Mouse (Mus musculus) liver, postnatal 0 days (tissue): ENCODE measurements around the gene Il10rb. TPM values are rescaled to one million over a fixed set of nuclear protein-coding genes. Genes with fewer than 3 reads are reported as not detected.

Experiments
- ATAC-seq: fragments of 200-750 bp; cut with Nextera tagmentation; 2 replicates; pipeline ENCODE4 v1.8.0; 2017; ENCODE audit warnings: mild to moderate bottlenecking, moderate library complexity
- DNase-seq: peaks from one replicate; pipeline ENCODE4 v3.0.0-alpha.2; 2016
- H3K27ac ChIP-seq: fragments of 300-500 bp; sonication (generic); 2 replicates; pipeline ENCODE4 v1.5.1; 2014; ENCODE audit warnings: antibody characterized with exemption, moderate library complexity, mild to moderate bottlenecking, low read depth
- H3K27me3 ChIP-seq: fragments of 300-500 bp; sonication (generic); 2 replicates; pipeline ENCODE4 v1.6.1; 2014; ENCODE audit warnings: low read length, control low read depth, mixed read lengths; ENCODE audit not compliant: insufficient read depth
- H3K36me3 ChIP-seq: fragments of 300-500 bp; sonication (generic); replicated peaks from 2 replicates; pipeline ENCODE4 v1.6.1; 2014; ENCODE audit warnings: mild to moderate bottlenecking, control low read depth, low read length, moderate library complexity, mixed read lengths; ENCODE audit not compliant: insufficient read depth
- H3K4me1 ChIP-seq: fragments of 300-500 bp; sonication (generic); 2 replicates; pipeline ENCODE4 v1.6.1; 2014; ENCODE audit warnings: antibody characterized with exemption, mild to moderate bottlenecking, control low read depth; ENCODE audit not compliant: insufficient read depth
- H3K4me2 ChIP-seq: fragments of 300-500 bp; sonication (generic); 2 replicates; pipeline ENCODE4 v1.6.1; 2014; ENCODE audit warnings: low read depth, mild to moderate bottlenecking, low read length, moderate library complexity, mixed read lengths
- H3K4me3 ChIP-seq: fragments of 300-500 bp; sonication (generic); 2 replicates; pipeline ENCODE4 v1.5.1; 2014; ENCODE audit warnings: low read depth, low read length
- H3K9ac ChIP-seq: fragments of 300-500 bp; sonication (generic); replicated peaks from 2 replicates; pipeline ENCODE4 v1.6.1; 2014; ENCODE audit warnings: mild to moderate bottlenecking, moderate library complexity
- H3K9me3 ChIP-seq: fragments of 300-500 bp; sonication (generic); 2 replicates; pipeline ENCODE4 v1.6.1; 2016; ENCODE audit warnings: mild to moderate bottlenecking, control low read depth, low read length, mixed read lengths
- CTCF ChIP-seq: sonication (generic); IDR thresholded peaks from 2 replicates; pipeline ENCODE4 v1.5.1; 2016; ENCODE audit warnings: antibody characterized with exemption, low read depth
- EP300 ChIP-seq: IDR thresholded peaks from 2 replicates; pipeline ENCODE4 v1.6.1; 2016; ENCODE audit warnings: antibody characterized with exemption, low read depth, mild to moderate bottlenecking
- WGBS: fragments of 180-500 bp; shearing (Covaris S2); extraction: QIAGEN DNeasy Blood & Tissue Kit; methylation state at CpG from one replicate; pipeline ENCODE4 v1.1.7; 2014; ENCODE audit not compliant: insufficient replicate concordance; 5-methylcytosine and 5-hydroxymethylcytosine counted together
- polyA plus RNA-seq: library from polyadenylated mRNA; unstranded; fragments of >200 nt; fragmentation: Nextera tagmentation; extraction: Ambion mirVana; gene quantifications from 2 replicates; pipeline ENCODE4 v1.2.1, GENCODE M21; 2015

Gene Il10rb
- polyA plus RNA-seq, 1 experiment from 2014 or later = 26.4 TPM

DNA sequence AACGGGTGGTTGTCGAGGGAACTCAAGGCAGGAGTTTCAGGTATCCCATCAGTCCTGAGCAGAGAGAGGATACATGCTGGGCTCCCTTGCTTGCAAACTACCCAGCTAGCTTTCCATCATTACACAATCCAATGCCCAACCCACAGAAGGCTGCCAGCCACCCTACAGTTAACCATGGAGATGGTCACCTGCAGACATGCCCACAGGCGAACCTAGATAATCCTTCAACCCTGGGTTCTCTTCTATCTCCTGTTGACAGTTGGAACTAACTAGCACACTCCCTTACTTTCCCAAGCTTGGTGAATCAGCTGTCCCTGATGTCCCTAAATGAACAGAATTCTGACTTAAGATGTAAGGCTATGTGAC is 18.9 kb upstream of the Il10rb start:
- H3K9ac ChIP-seq = no peak overlapping the region
- TF ChIP-seq CTCF (no peak), EP300 (no peak)
- H3K27ac ChIP-seq = peak overlapping the region; percentile 87; the same call in 1 of the 2 replicates
- H3K4me1 ChIP-seq = peaks cover 12% of the 10 kb centered on the region
- H3K36me3 ChIP-seq = peaks cover 81% of the 10 kb centered on the region
- H3K9me3 ChIP-seq = peaks cover 5% of the 10 kb centered on the region; the same call in 1 of the 2 replicates
- WGBS = 67% methylated on average over 3 of the region's 3 CpGs
- H3K4me3 ChIP-seq = no peak overlapping the region
- DNase-seq (no peak), ATAC-seq (no peak)
- no peak overlapping the region for H3K4me2 ChIP-seq
- no peaks in the 10 kb centered on the region for H3K27me3 ChIP-seq

- H3K27ac ChIP-seq = no peak overlapping the region
- peaks cover 5% of the 10 kb centered on the region; the same call in 1 of the 2 replicates for H3K9me3 ChIP-seq
- H3K4me3 ChIP-seq = no peak overlapping the region
- WGBS = 89% methylated on average over 4 of the region's 4 CpGs
- peaks cover 86% of the 10 kb centered on the region for H3K36me3 ChIP-seq
- H3K4me2 ChIP-seq = no peak overlapping the region
- TF ChIP-seq CTCF = peak; percentile 74
- no peak for TF ChIP-seq EP300
- peaks cover 12% of the 10 kb centered on the region; the same call in 1 of the 2 replicates for H3K4me1 ChIP-seq
- ATAC-seq (no peak), DNase-seq (no peak)
- H3K9ac ChIP-seq = no peak overlapping the region
- no peaks in the 10 kb centered on the region for H3K27me3 ChIP-seq
These were observed 15.9 kb upstream of the Il10rb start for GRCm38 (mm10) chr16:91390100-91390499.

DNA sequence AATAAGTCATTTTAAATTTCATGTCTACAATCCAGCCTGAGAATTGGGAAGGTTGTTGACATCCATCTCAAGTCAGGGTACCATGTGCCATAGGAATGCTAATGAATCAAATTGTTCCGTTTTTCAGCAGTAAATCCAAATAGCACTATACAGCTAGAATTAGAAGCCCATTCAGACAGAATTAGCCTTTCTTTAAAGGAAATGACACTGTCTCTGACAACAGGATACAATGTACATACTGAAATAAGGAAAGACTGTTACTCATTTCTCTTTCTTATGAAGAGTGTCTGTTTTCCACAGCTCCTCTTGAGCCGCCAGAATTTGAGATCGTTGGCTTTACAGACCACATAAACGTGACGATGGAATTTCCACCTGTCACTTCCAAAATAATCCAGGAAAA is 14.5 kb upstream of the Il10rb start, which contains the start of gene Gm21970:
Gene Gm21970 (plus strand): TSS at position 301 of the 400 bp plus-strand sequence.
- 93% methylated on average over 5 of the region's 5 CpGs for WGBS
- TF ChIP-seq EP300 (no peak), CTCF (no peak)
- ATAC-seq (no peak), DNase-seq (no peak)
- H3K27me3 ChIP-seq = no peaks in the 10 kb centered on the region
- no peak within 1 kb of the TSS for H3K4me3 ChIP-seq
- H3K36me3 ChIP-seq = peaks cover 88% of the 10 kb centered on the region
- no peak within 1 kb of the TSS for H3K9ac ChIP-seq
- H3K4me1 ChIP-seq = peaks cover 13% of the 10 kb centered on the region; the same call in 1 of the 2 replicates
- no peak within 1 kb of the TSS for H3K4me2 ChIP-seq
- H3K9me3 ChIP-seq = peaks cover 5% of the 10 kb centered on the region; the same call in 1 of the 2 replicates
- H3K27ac ChIP-seq = no peak within 1 kb of the TSS

GRCm38 (mm10) chr16:91394826-91395410 is 11.0 kb upstream of the Il10rb start:
- H3K4me2 ChIP-seq = no peak overlapping the region
- 65% methylated on average over 4 of the region's 4 CpGs for WGBS
- no peak for DNase-seq
- no peaks in the 10 kb centered on the region for H3K27me3 ChIP-seq
- H3K9me3 ChIP-seq = 0 out of 2 replicates have a peak, but pooled peaks cover under 1% of the 10 kb centered on the region
- no peak for TF ChIP-seq CTCF
- no peak for TF ChIP-seq EP300
- no peak for ATAC-seq
- 0 out of 2 replicates have a peak overlapping the region, but pooled peaks have one; percentile 7 for H3K9ac ChIP-seq
- no peak overlapping the region for H3K4me3 ChIP-seq
- peaks cover 76% of the 10 kb centered on the region for H3K36me3 ChIP-seq
- peak overlapping the region; percentile 57 for H3K27ac ChIP-seq
- peaks cover 23% of the 10 kb centered on the region for H3K4me1 ChIP-seq

- DNase-seq (no peak), ATAC-seq (no peak)
- H3K9me3 ChIP-seq = no peaks in the 10 kb centered on the region
- H3K36me3 ChIP-seq = peaks cover 75% of the 10 kb centered on the region
- peaks cover 23% of the 10 kb centered on the region for H3K4me1 ChIP-seq
- WGBS = 69% methylated on average over 8 of the region's 8 CpGs
- H3K27me3 ChIP-seq = no peaks in the 10 kb centered on the region
- no peak overlapping the region for H3K4me2 ChIP-seq
- no peak for TF ChIP-seq EP300
- no peak for TF ChIP-seq CTCF
- H3K4me3 ChIP-seq = no peak overlapping the region
- no peak overlapping the region for H3K9ac ChIP-seq
- H3K27ac ChIP-seq = peak overlapping the region; percentile 57; the same call in 1 of the 2 replicates
These were observed 10.2 kb upstream of the Il10rb start for GRCm38 (mm10) chr16:91395633-91396392.

GRCm38 (mm10) chr16:91396844-91397537 is 9.0 kb upstream of the Il10rb start:
- WGBS = 50% methylated on average over 10 of the region's 10 CpGs
- 0 out of 2 replicates have a peak overlapping the region, but pooled peaks have one; percentile 21 for H3K9ac ChIP-seq
- peak overlapping the region; percentile 64 for H3K27ac ChIP-seq
- peak overlapping the region; percentile 35 for H3K4me2 ChIP-seq
- peaks cover 73% of the 10 kb centered on the region for H3K36me3 ChIP-seq
- no peaks in the 10 kb centered on the region for H3K9me3 ChIP-seq
- ATAC-seq (peak; percentile 53), DNase-seq (no peak)
- H3K4me3 ChIP-seq = no peak overlapping the region
- TF ChIP-seq EP300 (peak; percentile 39; the same call in 1 of the 2 replicates), CTCF (no peak)
- peaks cover 23% of the 10 kb centered on the region for H3K4me1 ChIP-seq
- no peaks in the 10 kb centered on the region for H3K27me3 ChIP-seq
